Mouse (Mus musculus) MEL (cell line): Measurements from ENCODE around the gene Selenoh. TPM values are rescaled to one million over a fixed set of nuclear protein-coding genes. Genes with fewer than 3 reads are reported as not detected.

Experiments
- DNase-seq: peaks from one replicate; pipeline ENCODE4 v3.0.0; 2011; ENCODE audit warnings: low read depth, low spot score
- H3K27ac ChIP-seq: 2 replicates; pipeline ENCODE4 v1.5.1; 2012; ENCODE audit warnings: low read depth, mild to moderate bottlenecking, control low read depth, low read length, moderate library complexity; ENCODE audit not compliant: control insufficient read depth
- H3K27me3 ChIP-seq, 2 experiments: fragments of 150-350 bp in 1 of 2; sonication (generic) in 1 of 2; 2 replicates each; pipeline ENCODE4 v1.6.1; 2012; ENCODE audit warnings: low read length in 2 of 2, mild to moderate bottlenecking in 2 of 2, improper control_type of control experiment in 1 of 2, moderate library complexity in 1 of 2; ENCODE audit not compliant: insufficient read depth in 2 of 2, control insufficient read depth in 1 of 2
- H3K36me3 ChIP-seq, 2 experiments: 2 replicates each; pipeline ENCODE4 v1.6.1; 2012 to 2014; ENCODE audit warnings: low read length in 2 of 2, improper control_type of control experiment in 1 of 2, inconsistent platforms in 1 of 2, mild to moderate bottlenecking in 1 of 2; ENCODE audit not compliant: insufficient read depth in 2 of 2, control insufficient read depth in 1 of 2
- H3K4me1 ChIP-seq, 2 experiments: fragments of 150-350 bp in 1 of 2; sonication (generic) in 1 of 2; 2 replicates each; pipeline ENCODE4 v1.6.1; 2012; ENCODE audit warnings: low read length in 2 of 2, improper control_type of control experiment in 1 of 2, mild to moderate bottlenecking in 1 of 2; ENCODE audit not compliant: insufficient read depth in 2 of 2, control insufficient read depth in 1 of 2
- H3K4me3 ChIP-seq, 2 experiments: fragments of 150-350 bp in 1 of 2; sonication (generic) in 1 of 2; 2 replicates each; pipeline ENCODE4 v1.5.1; 2012; ENCODE audit warnings: low read depth in 2 of 2, low read length in 2 of 2, mild to moderate bottlenecking in 2 of 2, moderate library complexity in 2 of 2, control low read depth in 1 of 2, improper control_type of control experiment in 1 of 2; ENCODE audit not compliant: control insufficient read depth in 1 of 2, insufficient read depth in 1 of 2
- H3K79me2 ChIP-seq: 2 replicates; pipeline ENCODE4 v1.6.1; 2012; ENCODE audit warnings: mild to moderate bottlenecking, low read length, moderate library complexity; ENCODE audit not compliant: control insufficient read depth, poor library complexity, insufficient read depth
- H3K9ac ChIP-seq: 2 replicates; pipeline ENCODE4 v1.6.1; 2012; ENCODE audit warnings: low read depth, mild to moderate bottlenecking, control low read depth, low read length, moderate library complexity; ENCODE audit not compliant: control insufficient read depth, poor library complexity, severe bottlenecking
- H3K9me3 ChIP-seq: fragments of 150-350 bp; sonication (generic); replicated peaks from 2 replicates; pipeline ENCODE4 v1.6.1; 2012; ENCODE audit warnings: mild to moderate bottlenecking, low read length, improper control_type of control experiment, moderate library complexity; ENCODE audit not compliant: insufficient read depth
- CHD1 ChIP-seq: IDR thresholded peaks from 2 replicates; pipeline ENCODE4 v1.6.1; 2012; ENCODE audit warnings: low read depth, mild to moderate bottlenecking, inconsistent platforms, low read length, improper control_type of control experiment
- CHD2 ChIP-seq: IDR thresholded peaks from 2 replicates; pipeline ENCODE4 v1.6.1; 2011; ENCODE audit warnings: low read length, improper control_type of control experiment
- CTCF ChIP-seq, 3 experiments: IDR thresholded peaks in 2 of 3; conservative IDR thresholded peaks in 1 of 3; 2 replicates each; pipeline ENCODE4 v1.5.1; 2011 to 2012; ENCODE audit warnings: low read length in 3 of 3, low read depth in 2 of 3, mild to moderate bottlenecking in 2 of 3, improper control_type of control experiment in 1 of 3, inconsistent platforms in 1 of 3, mixed read lengths in 1 of 3, moderate library complexity in 1 of 3; ENCODE audit not compliant: control insufficient read depth in 1 of 3, insufficient read depth in 1 of 3, poor library complexity in 1 of 3, severe bottlenecking in 1 of 3
- ELF1 ChIP-seq: IDR thresholded peaks from 2 replicates; pipeline ENCODE4 v1.6.1; 2014; ENCODE audit warnings: low read depth, mild to moderate bottlenecking, inconsistent platforms, low read length, improper control_type of control experiment, moderate library complexity
- GABPA ChIP-seq: IDR thresholded peaks from 2 replicates; pipeline ENCODE4 v1.6.1; 2012; ENCODE audit warnings: low read depth, mild to moderate bottlenecking, inconsistent platforms, low read length, improper control_type of control experiment, moderate library complexity
- MAFK ChIP-seq: IDR thresholded peaks from 2 replicates; pipeline ENCODE4 v1.6.1; 2011; ENCODE audit warnings: low read depth, mild to moderate bottlenecking, low read length, improper control_type of control experiment, borderline replicate concordance
- MXI1 ChIP-seq: IDR thresholded peaks from 2 replicates; pipeline ENCODE4 v1.6.1; 2011; ENCODE audit warnings: mild to moderate bottlenecking, low read depth, low read length, improper control_type of control experiment
- MYB ChIP-seq: IDR thresholded peaks from 2 replicates; pipeline ENCODE4 v1.6.1; 2011; ENCODE audit warnings: mild to moderate bottlenecking, low read depth, low read length, improper control_type of control experiment
- MYC ChIP-seq: IDR thresholded peaks from 2 replicates; pipeline ENCODE4 v1.6.1; 2011; ENCODE audit warnings: low read depth, mild to moderate bottlenecking, low read length, improper control_type of control experiment, moderate library complexity
- SMC3 ChIP-seq: IDR thresholded peaks from 2 replicates; pipeline ENCODE4 v1.6.1; 2011; ENCODE audit warnings: low read depth, low read length, improper control_type of control experiment
- USF2 ChIP-seq, 2 experiments: IDR thresholded peaks; 2 replicates each; pipeline ENCODE4 v1.6.1; 2011 to 2012; ENCODE audit warnings: improper control_type of control experiment in 2 of 2, low read length in 2 of 2, borderline replicate concordance in 1 of 2, inconsistent platforms in 1 of 2, low read depth in 1 of 2, mild to moderate bottlenecking in 1 of 2; ENCODE audit not compliant: insufficient read depth in 1 of 2
- ZC3H11A ChIP-seq: IDR thresholded peaks from 2 replicates; pipeline ENCODE4 v1.6.1; 2012; ENCODE audit warnings: low read depth, mild to moderate bottlenecking, inconsistent platforms, low read length, improper control_type of control experiment
- ZKSCAN1 ChIP-seq: IDR thresholded peaks from 2 replicates; pipeline ENCODE4 v1.6.1; 2012; ENCODE audit warnings: low read depth, mild to moderate bottlenecking, inconsistent platforms, low read length, improper control_type of control experiment, moderate library complexity
- ZNF384 ChIP-seq: IDR thresholded peaks from 2 replicates; pipeline ENCODE4 v1.6.1; 2012; ENCODE audit warnings: low read depth, mild to moderate bottlenecking, inconsistent platforms, low read length, improper control_type of control experiment
- polyA plus RNA-seq, 2 experiments: library from polyadenylated mRNA; stranded (reverse) in 1 of 2; unstranded in 1 of 2; fragments of >175 nt in 1 of 2; fragments of >200 nt in 1 of 2; gene quantifications; 2 replicates each; pipeline versions ENCODE4 v1.2.1 to v1.2.4; 2012; ENCODE audit warnings: low replicate concordance in 2 of 2, low read depth in 1 of 2; ENCODE audit not compliant: insufficient read length in 2 of 2, insufficient read depth in 1 of 2, missing spikeins in 1 of 2
- total RNA-seq: library from RNA; depleted of rRNA; stranded (reverse); fragments of 300-350 nt; gene quantifications from 2 replicates; pipeline ENCODE4 v1.2.3, GENCODE M21; 2012

The Selenoh gene
- total and polyA plus RNA-seq, 3 experiments, result 70.7 to 79.0 TPM; not detected in 1

GRCm38 (mm10) chr2:84626366-84626975 is 44.1 kb downstream of the Selenoh start:
- H3K4me1 ChIP-seq, result peaks cover 8% of the 10 kb centered on the region in 2 experiments; a peak in 3 of 4 replicates
- DNase-seq, result no peak
- H3K79me2 ChIP-seq, result peaks cover 7% of the 10 kb centered on the region; the same call in 1 of the 2 replicates
- H3K27ac ChIP-seq, result no peak overlapping the region
- H3K9ac ChIP-seq, result no peak overlapping the region
- no peaks in the 10 kb centered on the region for H3K27me3 ChIP-seq
- H3K9me3 ChIP-seq, result no peaks in the 10 kb centered on the region
- H3K4me3 ChIP-seq, result no peak overlapping the region
- H3K36me3 ChIP-seq, result peaks cover 0 to 18% of the 10 kb centered on the region in 2 experiments; a peak in 2 of 4 replicates
- TF ChIP-seq USF2 (IDR thresholded peaks at IDR 0.05; ENCODE audit: borderline replicate concordance in 1 of 2, insufficient read depth in 1 of 2, low read depth in 1 of 2, low read length in 2 of 2) (no peak), ZKSCAN1 (no peak), CTCF (IDR thresholded peaks at IDR 0.05 in 2 of 3, conservative IDR thresholded peaks at IDR 0.05 in 1 of 3; ENCODE audit: control insufficient read depth in 1 of 3, insufficient read depth in 1 of 3, low read depth in 2 of 3, low read length in 3 of 3, poor library complexity in 1 of 3, severe bottlenecking in 1 of 3) (no peak)
- TF ChIP-seq, all 39 proteins: peak for 0

GRCm38 (mm10) chr2:84624201-84624600 is 46.4 kb downstream of the Selenoh start:
- no peak for DNase-seq
- H3K36me3 ChIP-seq, result peaks cover 3 to 31% of the 10 kb centered on the region in 2 experiments; a peak in 3 of 4 replicates
- TF ChIP-seq GABPA, result no peak
- TF ChIP-seq ELF1, result no peak
- TF ChIP-seq MXI1, result no peak
- TF ChIP-seq CHD1, result no peak
- TF ChIP-seq MYC, result no peak
- TF ChIP-seq ZC3H11A, result no peak
- no peak for TF ChIP-seq MYB
- TF ChIP-seq ZNF384, result no peak
- TF ChIP-seq ZKSCAN1, result no peak
- no peak for TF ChIP-seq MAFK
- no peak for TF ChIP-seq CHD2
- no peak for TF ChIP-seq SMC3
- no peak overlapping the region for H3K4me3 ChIP-seq
- peaks cover 6% of the 10 kb centered on the region; the same call in 1 of the 2 replicates for H3K79me2 ChIP-seq
- no peak overlapping the region for H3K27ac ChIP-seq
- H3K27me3 ChIP-seq, result no peaks in the 10 kb centered on the region
- H3K9me3 ChIP-seq, result no peaks in the 10 kb centered on the region
- H3K9ac ChIP-seq, result no peak overlapping the region
- H3K4me1 ChIP-seq, result peaks cover 10 to 15% of the 10 kb centered on the region in 2 experiments
